Mouse (Mus musculus): ENCODE measurements at regions not wholly inside any gene's neighbourhood (a gene's known extent, or its start where the extent isn't known, plus 50 kb on each side); places are given as distances from the start of the nearest gene placed in this dataset.

- Histone ChIP-seq H3K36me3 (replicated peaks; ENCODE audit: control insufficient read depth, insufficient read depth, low read length) (no peaks in the 10 kb centered on the region), H3K9ac (replicated peaks; ENCODE audit: low read depth, low read length) (no peak overlapping the region), H3K27ac (ENCODE audit: low read depth) (no peak overlapping the region), H3K4me1 (ENCODE audit: control insufficient read depth, insufficient read depth) (no peaks in the 10 kb centered on the region), H3K4me3 (ENCODE audit: low read depth, low read length) (no peak overlapping the region), H3K9me3 (replicated peaks; ENCODE audit: control insufficient read depth, low read length) (no peaks in the 10 kb centered on the region; the same call in 1 of the 2 replicates), H3K27me3 (ENCODE audit: control insufficient read depth, insufficient read depth, low read length) (no peaks in the 10 kb centered on the region), H3K4me2 (ENCODE audit: low read depth, low read length) (no peak overlapping the region)
- TF ChIP-seq EP300 (IDR thresholded peaks at IDR 0.05; ENCODE audit: low read depth) (no peak), CTCF (IDR thresholded peaks at IDR 0.05; ENCODE audit: low read depth) (no peak)
- ATAC-seq (ENCODE audit: insufficient read depth, low read depth) (no peak), DNase-seq (ENCODE audit: low spot score) (no peak)
- WGBS, result 76% methylated on average over 5 of the region's 5 CpGs
Measured at GRCm38 (mm10) chr1:81927721-81928120, 305.2 kb upstream of the Gm9747 start.

GRCm38 (mm10) chr1:81933064-81933463 is 299.8 kb upstream of the Gm9747 start:
- no peak for TF ChIP-seq EP300 (IDR thresholded peaks at IDR 0.05; ENCODE audit: low read depth)
- TF ChIP-seq CTCF (IDR thresholded peaks at IDR 0.05; ENCODE audit: low read depth), result no peak
- Histone ChIP-seq H3K4me3 (ENCODE audit: low read depth, low read length) (no peak overlapping the region), H3K9me3 (replicated peaks; ENCODE audit: control insufficient read depth, low read length) (no peaks in the 10 kb centered on the region), H3K27ac (ENCODE audit: low read depth) (no peak overlapping the region), H3K9ac (replicated peaks; ENCODE audit: low read depth, low read length) (no peak overlapping the region), H3K36me3 (replicated peaks; ENCODE audit: control insufficient read depth, insufficient read depth, low read length) (no peaks in the 10 kb centered on the region), H3K27me3 (ENCODE audit: control insufficient read depth, insufficient read depth, low read length) (no peaks in the 10 kb centered on the region), H3K4me2 (ENCODE audit: low read depth, low read length) (no peak overlapping the region), H3K4me1 (ENCODE audit: control insufficient read depth, insufficient read depth) (no peaks in the 10 kb centered on the region)
- no peak for ATAC-seq (ENCODE audit: insufficient read depth, low read depth)
- DNase-seq (ENCODE audit: low spot score), result no peak

GRCm38 (mm10) chr1:81945236-81945635 is 287.7 kb upstream of the Gm9747 start:
- H3K4me1 ChIP-seq (ENCODE audit: control insufficient read depth, insufficient read depth), result no peaks in the 10 kb centered on the region
- 72% methylated on average over 5 of the region's 5 CpGs for WGBS
- H3K36me3 ChIP-seq (replicated peaks; ENCODE audit: control insufficient read depth, insufficient read depth, low read length), result no peaks in the 10 kb centered on the region
- no peaks in the 10 kb centered on the region for H3K27me3 ChIP-seq (ENCODE audit: control insufficient read depth, insufficient read depth, low read length)
- no peak overlapping the region for H3K4me3 ChIP-seq (ENCODE audit: low read depth, low read length)
- DNase-seq (ENCODE audit: low spot score) (no peak), ATAC-seq (ENCODE audit: insufficient read depth, low read depth) (no peak)
- H3K9ac ChIP-seq (replicated peaks; ENCODE audit: low read depth, low read length), result no peak overlapping the region
- no peak for TF ChIP-seq CTCF (IDR thresholded peaks at IDR 0.05; ENCODE audit: low read depth)
- no peak for TF ChIP-seq EP300 (IDR thresholded peaks at IDR 0.05; ENCODE audit: low read depth)
- no peaks in the 10 kb centered on the region for H3K9me3 ChIP-seq (replicated peaks; ENCODE audit: control insufficient read depth, low read length)
- no peak overlapping the region for H3K4me2 ChIP-seq (ENCODE audit: low read depth, low read length)
- no peak overlapping the region for H3K27ac ChIP-seq (ENCODE audit: low read depth)

- H3K27ac ChIP-seq (ENCODE audit: low read depth), result no peak overlapping the region
- 27% methylated on average over 3 of the region's 3 CpGs for WGBS
- H3K27me3 ChIP-seq (ENCODE audit: control insufficient read depth, insufficient read depth, low read length), result no peaks in the 10 kb centered on the region
- H3K4me2 ChIP-seq (ENCODE audit: low read depth, low read length), result no peak overlapping the region
- no peak for ATAC-seq (ENCODE audit: insufficient read depth, low read depth)
- H3K4me3 ChIP-seq (ENCODE audit: low read depth, low read length), result no peak overlapping the region
- DNase-seq (ENCODE audit: low spot score), result no peak
- H3K9me3 ChIP-seq (replicated peaks; ENCODE audit: control insufficient read depth, low read length), result no peaks in the 10 kb centered on the region
- no peaks in the 10 kb centered on the region for H3K4me1 ChIP-seq (ENCODE audit: control insufficient read depth, insufficient read depth)
- H3K36me3 ChIP-seq (replicated peaks; ENCODE audit: control insufficient read depth, insufficient read depth, low read length), result no peaks in the 10 kb centered on the region
- TF ChIP-seq EP300 (IDR thresholded peaks at IDR 0.05; ENCODE audit: low read depth) (no peak), CTCF (IDR thresholded peaks at IDR 0.05; ENCODE audit: low read depth) (no peak)
- H3K9ac ChIP-seq (replicated peaks; ENCODE audit: low read depth, low read length), result no peak overlapping the region
Measured at GRCm38 (mm10) chr1:81950140-81950550, 282.8 kb upstream of the Gm9747 start.

DNA sequence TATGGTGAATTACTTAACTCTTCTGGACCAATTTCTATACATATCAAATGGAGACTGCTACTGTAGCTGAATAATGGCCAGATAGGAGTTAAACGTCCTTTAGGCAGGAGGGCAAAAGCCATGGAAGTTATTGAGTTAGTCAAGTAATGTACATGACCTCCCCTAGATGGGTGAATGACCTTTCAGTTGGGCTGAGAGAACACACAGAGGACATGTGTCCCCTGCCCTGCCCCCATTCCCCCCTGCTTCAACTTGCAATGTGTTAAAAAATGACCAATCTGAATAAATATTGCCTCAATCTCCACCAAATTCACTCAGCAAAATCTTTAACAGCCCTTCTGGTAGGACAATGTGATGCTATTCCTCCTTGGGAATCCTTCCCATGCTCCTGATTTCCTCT is 282.1 kb upstream of the Gm9747 start:
- H3K4me1 ChIP-seq (ENCODE audit: control insufficient read depth, insufficient read depth), result no peaks in the 10 kb centered on the region
- H3K4me3 ChIP-seq (ENCODE audit: low read depth, low read length), result no peak overlapping the region
- H3K27me3 ChIP-seq (ENCODE audit: control insufficient read depth, insufficient read depth, low read length), result no peaks in the 10 kb centered on the region
- WGBS, result 86% methylated on average over 1 of the region's 1 CpGs
- TF ChIP-seq EP300 (IDR thresholded peaks at IDR 0.05; ENCODE audit: low read depth), result no peak
- no peak for TF ChIP-seq CTCF (IDR thresholded peaks at IDR 0.05; ENCODE audit: low read depth)
- H3K9ac ChIP-seq (replicated peaks; ENCODE audit: low read depth, low read length), result no peak overlapping the region
- ATAC-seq (ENCODE audit: insufficient read depth, low read depth), result no peak
- H3K9me3 ChIP-seq (replicated peaks; ENCODE audit: control insufficient read depth, low read length), result no peaks in the 10 kb centered on the region
- no peaks in the 10 kb centered on the region for H3K36me3 ChIP-seq (replicated peaks; ENCODE audit: control insufficient read depth, insufficient read depth, low read length)
- no peak overlapping the region for H3K27ac ChIP-seq (ENCODE audit: low read depth)
- no peak overlapping the region for H3K4me2 ChIP-seq (ENCODE audit: low read depth, low read length)
- DNase-seq (ENCODE audit: low spot score), result no peak

- TF ChIP-seq EP300 (IDR thresholded peaks at IDR 0.05; ENCODE audit: low read depth) (no peak), CTCF (IDR thresholded peaks at IDR 0.05; ENCODE audit: low read depth) (no peak)
- no peak for DNase-seq (ENCODE audit: low spot score)
- H3K4me1 ChIP-seq (ENCODE audit: control insufficient read depth, insufficient read depth), result no peaks in the 10 kb centered on the region
- H3K27ac ChIP-seq (ENCODE audit: low read depth), result no peak overlapping the region
- no peak overlapping the region for H3K9ac ChIP-seq (replicated peaks; ENCODE audit: low read depth, low read length)
- no peak overlapping the region for H3K4me2 ChIP-seq (ENCODE audit: low read depth, low read length)
- no peaks in the 10 kb centered on the region for H3K36me3 ChIP-seq (replicated peaks; ENCODE audit: control insufficient read depth, insufficient read depth, low read length)
- no peak for ATAC-seq (ENCODE audit: insufficient read depth, low read depth)
- H3K27me3 ChIP-seq (ENCODE audit: control insufficient read depth, insufficient read depth, low read length), result no peaks in the 10 kb centered on the region
- H3K9me3 ChIP-seq (replicated peaks; ENCODE audit: control insufficient read depth, low read length), result no peaks in the 10 kb centered on the region
- 81% methylated on average over 4 of the region's 4 CpGs for WGBS
- no peak overlapping the region for H3K4me3 ChIP-seq (ENCODE audit: low read depth, low read length)
Measured at GRCm38 (mm10) chr1:81951493-81952011, 281.4 kb upstream of the Gm9747 start.
